Mouse (Mus musculus): ENCODE data around the gene Gm7030.
"Not testable (repeated sequence)": the region's sequence is repeated elsewhere in the genome, so short reads cannot be mapped to it uniquely, and the experiment has no call there.

- TF ChIP-seq POLR2A (IDR thresholded peaks at IDR 0.05; ENCODE audit: low read depth, low read length); CTCF (conservative IDR thresholded peaks at IDR 0.05; ENCODE audit: insufficient read depth, insufficient read length, low read depth, low read length): not testable (repeated sequence)
Observed at GRCm38 (mm10) chr17:36110129-36110528, 19.1 kb downstream of the Gm7030 start.

Measured in kidney, adult 2 months (tissue).